Mouse (Mus musculus) right cerebral cortex, postnatal 25 days (tissue): ENCODE measurements around the gene Anxa11.
"Not testable (repeated sequence)": the region's sequence is repeated elsewhere in the genome, so short reads cannot be mapped to it uniquely, and the experiment has no call there.

Source experiments
- DNase-seq: peaks from one replicate; pipeline ENCODE4 v3.0.0; 2022

The Anxa11 gene

DNA sequence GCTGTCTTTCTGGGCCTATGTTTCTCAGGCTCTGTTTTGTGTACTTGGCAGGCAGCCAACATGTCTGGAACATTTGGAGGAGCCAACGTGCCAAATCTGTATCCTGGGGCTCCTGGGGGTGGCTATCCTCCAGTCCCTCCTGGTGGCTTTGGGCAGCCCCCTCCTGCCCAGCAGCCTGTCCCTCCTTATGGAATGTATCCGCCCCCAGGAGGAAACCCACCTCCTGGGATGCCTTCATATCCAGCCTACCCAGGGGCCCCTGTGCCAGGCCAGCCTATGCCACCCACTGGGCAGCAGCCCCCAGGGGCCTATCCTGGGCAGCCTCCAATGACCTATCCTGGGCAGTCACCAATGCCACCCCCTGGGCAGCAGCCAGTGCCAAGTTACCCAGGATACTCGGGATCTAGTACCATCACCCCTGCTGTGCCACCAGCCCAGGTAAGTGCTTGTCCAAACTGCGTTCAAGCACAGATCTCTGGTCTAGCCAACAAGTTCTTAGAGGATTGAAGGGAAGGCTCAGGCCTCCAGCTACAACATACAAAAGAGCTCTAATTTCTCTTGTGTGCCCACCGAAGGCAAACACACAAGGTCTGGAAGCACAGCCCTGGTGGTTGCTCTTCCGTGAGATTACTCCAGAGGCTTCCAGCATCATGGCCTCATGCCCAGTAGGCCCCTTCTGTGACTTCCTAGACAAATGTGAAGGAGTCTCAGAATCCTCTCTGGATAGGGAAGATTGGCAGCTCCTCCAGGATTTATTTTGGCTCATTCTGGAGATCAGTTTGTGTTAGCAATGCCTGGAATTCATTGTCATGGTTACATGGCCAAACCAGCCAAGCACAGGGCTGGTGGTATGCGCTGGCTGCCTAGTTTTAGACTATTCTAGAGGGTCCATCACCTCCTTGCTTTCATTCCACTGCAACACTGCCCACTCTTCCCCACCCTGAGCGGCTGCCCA is 30.8 kb downstream of the Anxa11 start:
- no peak for DNase-seq

DNA sequence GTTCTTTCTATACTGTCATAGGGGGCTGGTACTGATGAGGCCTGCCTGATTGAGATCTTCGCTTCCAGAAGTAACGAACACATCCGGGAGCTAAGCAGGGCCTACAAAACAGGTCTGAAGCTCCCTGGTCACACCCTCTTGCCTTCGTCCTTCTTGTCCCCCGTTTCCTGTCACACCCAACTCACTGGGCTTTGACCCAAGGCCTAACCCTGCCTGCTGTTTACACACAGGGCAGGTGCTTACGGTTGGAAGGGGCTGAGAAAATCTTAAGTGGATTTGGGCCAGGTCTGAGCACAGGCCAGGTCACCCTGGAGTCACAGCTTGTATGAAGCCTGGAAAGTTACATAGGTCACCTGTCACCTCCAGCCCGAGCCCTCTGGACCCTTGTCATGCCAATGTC is 34.7 kb downstream of the Anxa11 start:
- not testable (repeated sequence) for DNase-seq

DNA sequence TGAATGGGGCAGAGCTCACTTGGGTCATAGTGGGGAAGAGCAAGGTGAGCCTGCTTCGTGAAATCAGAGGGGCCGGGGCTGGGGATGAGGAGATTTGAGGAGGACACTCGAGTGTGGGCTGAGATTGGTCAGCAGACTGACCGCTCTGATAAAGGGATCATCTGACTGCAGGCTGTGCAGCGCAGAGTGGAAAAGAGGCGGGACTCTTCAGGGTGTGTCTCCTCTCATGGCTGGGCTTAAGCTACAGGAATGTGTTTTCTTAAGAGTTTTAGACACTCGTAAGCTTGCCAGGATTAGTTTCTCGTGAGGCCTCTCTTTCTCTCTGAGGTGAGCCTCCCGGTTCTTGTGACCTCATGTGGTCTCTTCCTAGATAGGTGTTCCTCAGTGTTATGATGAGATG is 39.8 kb downstream of the Anxa11 start:
- DNase-seq = not testable (repeated sequence)

DNA sequence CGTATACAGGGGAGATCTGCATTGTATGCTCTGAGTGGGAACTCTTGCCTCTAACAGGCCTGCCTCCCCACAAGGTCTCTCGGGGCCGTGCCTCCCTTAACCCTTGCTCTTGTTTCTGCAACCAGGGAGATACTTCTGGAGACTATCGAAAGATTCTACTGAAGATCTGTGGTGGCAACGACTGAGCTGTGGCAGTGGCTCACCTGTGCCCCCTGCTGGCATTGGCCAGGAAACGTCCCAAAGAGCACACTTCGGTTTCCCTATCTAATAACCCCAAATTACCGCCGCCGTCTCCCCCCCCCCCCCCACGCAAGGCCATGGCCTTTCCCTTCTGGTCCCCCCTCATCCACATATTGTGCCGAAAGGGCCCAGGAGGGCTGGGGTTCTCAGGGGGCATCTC is 43.9 kb downstream of the Anxa11 start:
- not testable (repeated sequence) for DNase-seq

DNA sequence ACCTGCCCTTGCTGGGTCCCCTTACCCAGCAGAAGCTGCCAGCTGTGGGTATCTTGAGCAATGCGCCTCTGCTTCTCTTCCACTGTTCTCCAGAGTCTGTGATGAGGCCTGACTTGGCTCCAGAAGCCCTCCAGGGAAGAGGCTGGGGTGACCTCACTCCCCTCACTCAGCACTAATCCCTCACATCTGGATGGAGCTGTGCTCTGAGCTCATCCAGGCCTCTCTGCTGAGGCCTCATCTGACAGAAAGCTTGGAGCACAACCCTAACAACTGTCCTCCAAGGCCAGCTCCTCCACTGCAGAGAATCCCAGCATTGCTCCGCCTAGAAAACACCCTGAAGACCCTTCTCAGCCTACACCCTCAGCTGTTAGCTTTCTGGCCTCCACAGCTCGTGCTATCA is 52.6 kb downstream of the Anxa11 start:
- not testable (repeated sequence) for DNase-seq

DNA sequence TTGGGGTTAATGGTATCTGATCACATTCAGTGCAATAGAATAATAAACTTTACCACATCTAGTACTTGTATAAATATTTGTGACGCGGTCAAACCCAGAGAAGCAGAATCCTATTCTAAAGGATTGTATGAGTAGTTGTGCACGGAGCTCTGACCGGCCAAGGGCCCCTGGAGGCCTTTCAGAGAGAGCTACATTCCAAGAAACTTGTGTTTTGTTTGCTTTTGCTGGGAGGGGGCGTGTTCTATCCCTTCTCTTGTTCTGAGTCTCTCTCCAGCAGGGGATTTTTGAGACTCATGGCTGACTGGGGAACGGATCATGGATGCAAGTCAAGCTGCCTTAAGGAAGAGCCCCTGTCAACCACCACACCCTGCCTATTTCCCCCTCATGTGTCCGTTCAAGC is 53.7 kb downstream of the Anxa11 start:
- DNase-seq = not testable (repeated sequence)

DNA sequence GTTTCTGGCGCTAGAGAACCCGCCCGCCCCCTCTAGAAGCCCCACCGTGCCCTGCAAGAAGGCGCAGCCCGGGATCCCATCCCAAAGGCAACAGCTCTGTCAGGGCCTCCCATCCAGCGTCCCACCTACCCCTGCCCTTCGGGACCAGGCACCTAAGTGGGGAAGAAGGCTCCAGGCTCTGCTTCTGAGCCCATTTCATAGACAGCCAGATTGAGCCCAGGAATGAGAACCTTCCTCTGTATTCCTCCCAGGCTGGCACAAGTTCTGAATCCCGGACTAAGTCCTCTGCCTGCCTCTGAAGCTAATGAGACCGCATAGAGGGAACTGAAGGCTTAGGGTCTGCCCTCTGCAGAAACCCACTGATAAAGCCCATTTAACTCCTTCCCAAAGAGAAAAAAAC is 61.0 kb downstream of the Anxa11 start, which contains the start of gene Plac9a:
Gene Plac9a, minus strand, starts transcription at position 101 of the 400 bp plus-strand sequence.
- not testable (repeated sequence) for DNase-seq

DNA sequence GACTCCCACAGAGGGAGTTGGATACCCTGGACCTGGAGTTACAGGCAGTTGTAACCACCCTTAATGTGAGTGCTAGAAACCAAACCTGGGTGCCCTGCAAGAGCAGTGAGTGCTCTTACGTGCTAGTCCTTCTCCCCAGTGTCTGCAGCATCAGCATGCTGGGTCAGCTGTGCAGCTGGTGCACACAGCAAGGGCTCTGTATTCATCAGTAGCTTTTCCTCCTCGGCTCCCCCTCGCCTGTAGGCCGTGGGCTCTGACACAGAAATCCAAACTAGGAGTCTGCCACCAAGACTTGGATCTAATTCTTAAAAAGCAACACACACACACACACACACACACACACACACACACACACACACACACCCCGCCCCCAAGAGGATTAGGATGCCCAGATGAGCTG is 63.3 kb downstream of the Anxa11 start:
- peak; percentile 3 for DNase-seq

DNA sequence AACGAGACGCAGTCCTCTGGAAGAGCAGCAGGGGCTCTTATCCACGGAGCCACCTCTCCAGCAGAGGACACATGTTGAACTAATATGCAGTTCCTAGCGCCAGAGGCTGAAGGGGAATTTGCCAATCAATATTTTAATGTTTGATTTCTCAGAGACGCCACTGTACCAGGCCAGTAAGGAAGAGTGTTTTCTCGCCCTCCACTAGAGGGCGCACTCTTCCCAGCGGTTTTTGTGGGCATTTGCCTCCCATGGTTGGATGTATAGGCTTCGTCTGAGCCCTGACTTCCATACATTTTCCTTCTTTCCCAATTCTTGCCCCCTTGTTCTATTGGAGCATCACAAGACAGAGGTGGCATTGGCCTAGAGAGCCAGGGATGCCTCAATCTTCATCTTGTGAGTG is 65.3 kb downstream of the Anxa11 start:
- not testable (repeated sequence) for DNase-seq

DNA sequence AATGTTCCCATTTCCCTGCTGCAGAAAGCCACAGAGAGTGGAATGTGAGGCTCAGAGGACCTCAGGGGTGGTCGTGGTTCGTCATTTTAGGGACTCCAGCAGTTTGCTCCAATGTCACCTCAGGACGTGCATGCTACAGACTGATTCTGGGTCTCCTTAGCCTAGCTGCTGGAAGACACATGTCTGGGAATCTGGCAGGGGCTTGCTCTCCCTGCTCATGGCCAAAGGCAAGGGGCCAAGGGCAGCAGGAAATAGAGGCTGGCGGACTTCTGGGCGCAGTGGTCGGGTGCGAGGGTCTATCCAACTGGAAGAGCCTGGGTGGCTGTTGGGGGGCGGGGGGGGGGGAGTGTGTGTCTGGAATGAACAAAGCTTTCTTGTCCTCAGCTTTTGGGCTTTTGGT is 67.0 kb downstream of the Anxa11 start:
- not testable (repeated sequence) for DNase-seq

DNA sequence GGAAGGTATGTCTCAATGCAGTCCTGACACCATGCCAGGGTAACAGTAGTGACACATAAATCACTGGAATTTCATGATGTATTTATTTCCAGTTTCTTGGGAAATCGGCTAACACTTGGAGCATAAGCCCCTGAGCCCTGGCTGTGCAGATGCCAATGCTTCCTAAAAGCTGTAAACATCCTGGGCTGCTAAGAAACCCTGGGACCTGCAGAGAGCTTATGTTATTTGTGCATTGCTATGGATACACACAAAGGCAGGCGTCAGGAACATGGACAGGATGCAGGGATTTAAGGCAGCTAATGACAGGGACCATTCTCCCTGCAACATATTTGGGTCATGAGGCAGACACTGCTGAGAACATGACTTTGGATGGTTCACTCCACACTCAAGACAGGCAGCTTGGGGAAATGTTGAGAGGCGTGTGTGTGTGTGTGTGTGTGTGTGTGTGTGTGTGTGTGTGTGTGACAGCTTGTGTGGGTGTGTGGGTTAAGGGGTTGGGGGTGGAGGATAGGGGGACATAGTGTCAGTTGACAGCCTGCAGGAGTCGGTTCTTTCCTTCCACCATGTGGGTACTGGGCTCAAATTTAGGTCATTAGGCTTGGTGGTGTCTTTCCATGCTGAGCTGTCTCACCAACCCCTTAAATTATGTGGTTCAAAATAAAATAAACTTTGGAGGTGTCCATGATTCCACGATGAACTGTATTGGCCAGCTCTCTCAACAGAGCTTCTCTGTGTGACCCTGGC is 76.6 kb downstream of the Anxa11 start:
- DNase-seq = not testable (repeated sequence)

DNA sequence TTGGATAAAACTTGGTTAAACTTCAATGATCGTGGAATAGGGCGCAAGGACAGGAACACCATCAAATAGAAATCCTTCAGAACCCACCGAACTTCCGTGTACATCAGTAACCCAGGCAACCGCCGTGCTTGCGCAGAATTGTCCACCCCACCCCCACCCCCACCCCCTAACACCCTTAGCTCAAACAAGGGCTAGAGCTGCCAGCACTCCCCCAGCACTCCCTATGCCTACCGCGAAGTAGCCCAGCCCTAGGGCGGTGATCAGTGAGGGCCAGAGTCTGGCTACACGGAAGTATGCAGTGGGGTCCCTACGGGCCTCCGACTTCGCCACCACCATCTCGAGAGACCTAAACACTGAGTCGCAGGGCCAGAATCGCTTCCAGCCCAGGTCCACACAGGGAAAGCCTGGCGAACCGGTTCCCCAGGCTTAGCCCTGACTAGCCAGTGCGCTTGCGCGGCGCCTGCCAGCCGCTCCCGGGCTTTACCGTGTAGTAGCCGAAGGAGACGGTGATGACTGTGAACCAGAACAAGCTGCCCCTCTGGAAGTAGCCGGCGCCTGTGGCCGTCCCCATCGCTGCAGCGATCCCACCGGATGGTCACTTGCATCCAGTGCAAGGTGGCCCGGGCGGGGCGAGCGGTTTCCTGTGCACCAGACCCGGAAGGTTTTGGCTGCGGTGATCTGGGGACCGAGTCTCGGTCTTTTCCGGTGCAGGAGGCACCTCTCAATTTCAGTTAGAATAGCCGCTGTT is 85.0 kb downstream of the Anxa11 start:
- not testable (repeated sequence) for DNase-seq

DNA sequence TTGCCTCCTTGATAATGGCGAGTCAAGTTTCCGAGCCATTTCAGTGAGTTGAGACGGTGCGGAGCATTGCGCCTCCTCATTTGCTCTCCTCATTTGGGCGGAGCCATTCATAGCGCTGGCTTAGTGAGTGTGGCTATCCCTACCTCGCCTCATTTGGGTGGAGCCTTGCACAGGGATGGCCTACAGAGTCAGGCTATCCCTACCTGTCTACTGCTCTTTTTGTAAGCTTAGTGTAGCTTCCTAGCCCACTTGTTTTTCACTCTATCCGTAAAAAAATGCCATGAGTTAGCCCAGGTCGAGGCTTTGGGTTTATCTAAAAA is 85.6 kb downstream of the Anxa11 start, which contains the start of gene Tmem254a:
Gene Tmem254a, minus strand, starts transcription at position 111 of the 320 bp plus-strand sequence.
- DNase-seq = not testable (repeated sequence)
